Mouse (Mus musculus) cerebellum, adult (tissue): Measurements from ENCODE around the gene Wdr31.

Experiments
- ATAC-seq: cut with Nextera tagmentation; 2 replicates; pipeline ENCODE4 v1.9.2; 2017; ENCODE audit warnings: mild to moderate bottlenecking, moderate library complexity, mixed read lengths; ENCODE audit not compliant: insufficient number of reproducible peaks, low FRiP score, low TSS enrichment

The Wdr31 gene

DNA sequence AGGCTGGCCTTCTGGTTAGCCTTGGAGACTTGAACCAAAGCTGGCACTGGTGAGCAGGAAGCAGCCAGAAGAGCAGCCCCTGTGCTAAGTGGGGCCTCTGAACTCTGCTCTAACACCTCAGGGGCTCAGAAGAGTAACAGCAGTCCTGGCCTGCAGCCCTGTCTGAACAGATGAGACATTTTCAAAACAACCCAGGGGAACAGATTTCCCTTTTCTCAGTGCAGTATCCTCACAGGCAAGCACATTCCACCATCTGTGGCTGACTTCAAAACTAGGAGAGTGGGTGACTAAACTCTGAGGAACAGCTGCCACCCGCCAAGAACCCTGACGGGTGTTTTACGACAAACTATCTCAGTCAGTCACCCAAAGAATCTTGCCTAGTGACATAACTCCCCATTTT, 11.6 kb downstream of the Wdr31 start:
- no peak for ATAC-seq

DNA sequence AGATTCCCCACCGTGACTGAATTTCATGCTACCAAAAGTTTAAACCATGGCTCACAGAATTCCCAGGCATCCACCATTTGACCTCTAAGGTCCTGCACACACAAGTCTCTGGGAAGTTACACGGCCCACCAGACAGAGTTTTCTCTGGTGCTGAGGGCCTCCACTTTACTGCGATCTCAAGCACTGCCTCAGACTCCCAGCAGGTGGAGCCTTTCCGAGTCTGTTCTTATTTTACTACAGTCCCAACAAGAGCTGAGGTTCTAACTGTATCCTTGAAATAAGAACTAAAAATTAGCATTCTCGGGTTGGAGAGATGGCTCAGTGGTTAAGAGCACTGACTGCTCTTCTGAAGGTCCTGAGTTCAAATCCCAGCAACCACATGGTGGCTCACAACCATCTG, 15.7 kb downstream of the Wdr31 start:
- ATAC-seq = peak; percentile 56; the same call in 1 of the 2 replicates

DNA sequence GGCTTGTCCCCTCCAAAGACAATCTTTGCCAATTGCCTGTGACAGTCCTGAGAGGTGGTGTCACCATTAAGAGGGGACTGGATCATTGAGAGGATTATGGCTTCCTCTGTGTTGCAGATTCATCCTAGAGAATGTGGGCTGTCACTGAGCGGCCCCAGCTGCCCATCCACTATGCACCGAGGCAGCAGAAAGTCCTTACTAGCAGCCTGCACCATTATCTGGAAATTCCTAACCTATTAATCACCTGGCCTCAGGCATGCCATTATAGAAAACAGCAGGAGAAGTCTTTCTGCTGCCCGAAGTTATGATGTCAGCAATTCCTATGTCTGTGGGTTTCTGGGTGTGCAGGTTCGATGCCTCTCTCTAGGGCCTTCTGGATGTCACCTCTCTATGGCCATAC, 29.7 kb downstream of the Wdr31 start:
- no peak for ATAC-seq

DNA sequence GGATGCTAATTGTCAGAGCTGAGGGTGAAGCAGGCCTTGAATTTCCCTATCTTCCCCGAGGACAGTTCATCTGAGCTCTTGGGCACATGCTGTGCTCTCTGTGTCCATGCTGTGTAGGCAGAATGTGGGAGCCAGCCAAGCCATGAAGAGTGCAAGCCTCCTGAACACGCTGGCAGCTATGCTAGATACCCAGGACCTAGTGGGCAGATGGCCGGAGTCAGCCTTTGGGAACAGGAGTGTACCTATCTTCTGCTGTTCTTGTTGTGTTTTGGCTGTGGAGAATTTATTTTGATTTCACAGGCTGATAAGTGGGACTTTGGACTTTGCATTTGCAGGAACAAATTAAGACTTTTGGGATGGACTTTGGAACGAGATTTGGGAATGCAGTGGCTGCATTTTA, 30.2 kb downstream of the Wdr31 start:
- ATAC-seq = peak; percentile 98

- no peak for ATAC-seq
Observed at GRCm38 (mm10) chr4:62439793-62440192, 30.9 kb downstream of the Wdr31 start.

DNA sequence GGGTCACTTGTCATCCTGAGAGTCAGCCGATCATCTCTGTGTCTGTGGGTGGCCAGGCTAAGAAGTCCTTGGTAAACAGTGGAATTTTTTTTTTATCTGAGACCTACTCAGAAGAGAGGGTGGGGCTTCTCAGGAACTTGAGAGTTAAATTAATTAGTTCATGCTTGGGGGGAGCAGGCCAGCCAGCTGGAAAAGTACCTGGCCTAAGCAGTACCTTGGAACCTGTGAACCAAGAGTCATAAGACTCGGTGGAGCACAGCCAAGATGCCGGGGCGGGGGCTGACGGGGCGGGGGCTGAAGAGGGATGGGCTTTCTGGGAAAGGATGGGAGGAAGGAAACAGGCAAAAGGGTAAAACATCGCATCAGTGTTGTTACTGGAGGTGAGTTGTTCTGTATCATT, 32.8 kb downstream of the Wdr31 start:
- ATAC-seq = no peak

DNA sequence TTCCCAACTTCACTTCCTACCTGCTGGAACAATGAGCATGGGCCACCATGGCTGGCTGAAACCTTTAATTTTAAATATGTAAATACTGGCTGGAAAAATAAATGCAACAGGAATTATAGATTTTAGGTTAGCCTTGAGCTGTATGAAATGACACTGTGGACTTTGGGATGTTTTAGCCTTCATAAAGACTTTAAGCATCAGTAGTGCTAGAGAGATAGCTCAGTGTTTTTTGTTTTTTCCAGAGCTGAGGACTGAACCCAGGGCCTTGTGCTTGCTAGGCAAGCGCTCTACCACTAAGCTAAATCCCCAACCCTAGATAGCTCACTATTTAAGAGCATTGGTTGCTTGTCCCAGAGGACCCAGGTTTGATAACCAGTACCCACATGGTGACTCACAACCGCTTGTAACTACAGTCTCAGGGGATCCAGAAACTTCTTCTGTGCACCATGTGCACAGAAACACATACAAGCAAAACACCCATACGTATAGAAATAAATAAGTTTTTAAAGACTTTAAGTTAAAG, 33.4 kb downstream of the Wdr31 start:
- ATAC-seq = no peak

GRCm38 (mm10) chr4:62435081-62435480, 35.6 kb downstream of the Wdr31 start, which contains the start of gene Rnf183:
Rnf183 (minus strand) TSS chr4:62435252.
- ATAC-seq = no peak

DNA sequence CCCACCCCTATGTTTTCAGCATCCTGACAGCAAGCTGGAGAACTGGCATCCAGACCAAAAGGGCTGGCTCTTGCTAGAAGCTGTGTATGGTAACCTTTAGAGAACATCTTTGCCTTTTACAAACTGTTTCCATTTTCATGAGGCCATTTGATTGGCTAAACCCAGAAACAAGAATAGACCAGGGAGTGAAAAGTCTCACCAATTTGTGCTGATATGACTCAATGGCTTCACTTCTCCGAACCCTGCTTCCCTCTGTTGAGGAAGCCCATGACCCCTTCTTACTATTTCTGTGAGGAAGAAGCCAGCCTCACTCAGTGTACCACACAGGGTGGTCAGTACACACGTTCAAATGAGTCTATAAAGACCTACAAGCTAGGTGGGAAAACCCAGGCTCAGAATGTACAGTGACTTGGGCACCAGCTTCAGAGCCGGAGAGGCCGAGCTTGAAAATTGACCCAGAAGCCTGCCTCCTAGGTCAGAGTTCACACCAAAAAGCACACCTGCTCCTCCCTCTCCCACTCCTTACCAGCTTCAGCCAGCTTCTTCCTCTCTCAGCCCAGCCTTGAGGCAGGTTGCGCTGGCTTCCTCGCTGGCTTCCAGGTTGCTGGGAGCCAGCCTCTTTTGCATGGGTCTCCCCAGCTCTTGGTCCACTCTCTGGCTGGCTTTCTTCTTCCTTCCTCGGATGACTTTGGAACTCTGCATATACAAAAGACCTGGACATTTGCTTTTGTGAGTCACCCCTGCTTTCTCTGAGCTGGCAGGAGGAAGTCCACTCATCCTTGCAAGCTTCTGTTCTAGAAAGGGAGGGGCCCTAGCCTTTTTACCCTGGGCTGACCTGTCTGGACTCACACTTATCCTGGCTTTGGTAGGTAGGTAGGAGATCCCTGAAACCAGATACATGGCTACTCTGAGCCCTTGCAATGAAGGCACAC, 36.5 kb downstream of the Wdr31 start:
- no peak for ATAC-seq

- ATAC-seq = no peak
Observed at GRCm38 (mm10) chr4:62431522-62431921, 39.2 kb downstream of the Wdr31 start.

- no peak for ATAC-seq
Observed at GRCm38 (mm10) chr4:62430678-62431077, 40.0 kb downstream of the Wdr31 start.

DNA sequence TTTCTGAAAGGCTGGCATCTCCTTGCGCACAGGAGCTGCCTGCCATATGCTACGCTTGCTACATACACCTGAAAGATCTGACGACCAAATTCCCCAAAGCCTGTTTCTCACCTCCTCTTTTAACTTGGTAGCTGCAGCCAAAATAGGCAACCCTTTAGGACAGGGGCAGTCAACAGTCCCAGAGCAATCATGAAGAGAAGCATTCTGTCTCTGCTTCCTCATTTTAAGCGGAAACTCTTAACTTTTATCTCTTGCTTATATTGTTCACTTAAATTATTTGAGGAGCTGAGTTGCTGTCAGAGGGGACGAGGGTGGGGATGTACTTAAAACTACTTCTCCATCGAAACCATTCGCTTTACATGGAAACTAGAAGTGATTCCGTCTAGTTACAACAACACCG, 41.1 kb downstream of the Wdr31 start:
- ATAC-seq = no peak

DNA sequence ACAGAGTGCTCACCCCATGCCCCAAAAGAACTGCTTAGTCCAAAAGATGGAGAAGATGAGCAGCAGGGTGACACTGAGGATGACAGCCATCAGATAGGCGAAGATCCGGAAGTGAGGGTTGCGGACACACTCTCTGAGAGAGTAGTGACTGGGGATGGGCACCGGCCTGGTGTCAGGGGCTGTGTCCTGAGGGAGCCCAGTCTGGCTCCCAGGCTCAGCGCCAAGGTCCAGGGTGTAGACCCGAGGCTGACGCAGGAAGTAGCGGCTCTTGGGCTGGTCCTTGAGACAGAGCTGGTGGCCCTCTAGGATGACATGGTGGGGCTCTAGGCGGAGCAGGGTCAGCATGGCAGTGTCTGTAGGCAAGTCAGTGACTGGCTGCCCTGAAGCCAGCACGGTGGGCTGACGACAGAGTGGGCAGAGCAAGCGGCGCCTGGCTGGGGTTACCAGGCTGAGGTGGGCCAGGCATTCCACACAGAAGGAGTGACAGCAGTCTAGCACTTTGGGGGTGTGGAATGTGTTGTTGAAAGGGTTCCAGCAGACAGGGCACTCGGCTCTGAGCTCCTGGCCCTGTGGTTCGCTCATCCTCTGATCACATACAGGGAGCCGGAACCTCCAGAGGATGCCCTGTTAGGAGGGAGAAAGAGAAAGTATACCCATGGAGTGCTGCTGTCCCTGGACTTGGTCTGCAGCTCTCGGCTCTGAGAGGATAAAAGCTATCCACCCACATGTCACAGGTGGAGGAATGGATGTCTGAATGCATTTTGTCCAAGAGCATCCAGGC, 42.5 kb downstream of the Wdr31 start:
- peak; percentile 56 for ATAC-seq

DNA sequence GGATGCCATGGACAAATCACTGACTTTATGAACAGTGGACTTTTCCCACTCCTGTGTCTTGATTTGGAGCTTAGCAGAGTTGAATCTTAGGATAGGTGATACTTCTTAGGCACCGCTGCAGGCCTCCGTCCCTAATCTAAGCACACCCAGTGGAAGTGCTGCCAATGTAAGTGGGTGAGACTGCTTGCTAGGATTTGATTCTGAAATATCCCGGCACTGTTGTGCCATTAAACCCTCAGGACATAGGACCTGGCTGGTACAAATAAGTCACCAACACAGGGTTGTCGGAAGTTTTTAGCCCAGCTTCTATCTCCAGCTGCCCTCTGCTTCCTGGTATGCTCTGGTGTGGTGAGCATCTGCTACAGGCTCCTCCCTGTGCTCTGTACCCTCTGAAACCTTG, 44.8 kb downstream of the Wdr31 start:
- no peak for ATAC-seq

DNA sequence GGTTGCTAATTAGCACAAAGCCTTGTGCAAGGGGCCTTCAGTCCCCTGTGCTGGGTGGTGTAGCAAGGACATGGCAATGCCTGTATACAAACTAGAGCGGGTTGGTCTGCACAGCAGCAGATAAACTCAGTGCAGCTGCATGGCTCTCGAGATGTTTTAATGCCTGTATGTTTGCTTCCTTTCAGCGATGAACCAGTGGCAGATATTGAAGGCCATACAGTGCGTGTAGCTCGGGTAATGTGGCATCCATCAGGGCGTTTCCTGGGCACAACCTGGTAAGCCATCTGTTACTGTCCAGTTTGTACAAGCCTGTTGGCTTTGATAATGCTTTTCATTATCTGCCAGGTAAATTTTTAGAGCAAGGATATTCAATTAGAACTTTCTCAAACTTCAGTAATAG, 51.6 kb downstream of the Wdr31 start:
- ATAC-seq = peak; percentile 82

GRCm38 (mm10) chr4:62418448-62418847, 52.2 kb downstream of the Wdr31 start:
- no peak for ATAC-seq

- ATAC-seq = no peak
Observed at GRCm38 (mm10) chr4:62411606-62412005, 59.1 kb downstream of the Wdr31 start.

- ATAC-seq = no peak
Observed at GRCm38 (mm10) chr4:62410325-62410724, 60.4 kb downstream of the Wdr31 start.

DNA sequence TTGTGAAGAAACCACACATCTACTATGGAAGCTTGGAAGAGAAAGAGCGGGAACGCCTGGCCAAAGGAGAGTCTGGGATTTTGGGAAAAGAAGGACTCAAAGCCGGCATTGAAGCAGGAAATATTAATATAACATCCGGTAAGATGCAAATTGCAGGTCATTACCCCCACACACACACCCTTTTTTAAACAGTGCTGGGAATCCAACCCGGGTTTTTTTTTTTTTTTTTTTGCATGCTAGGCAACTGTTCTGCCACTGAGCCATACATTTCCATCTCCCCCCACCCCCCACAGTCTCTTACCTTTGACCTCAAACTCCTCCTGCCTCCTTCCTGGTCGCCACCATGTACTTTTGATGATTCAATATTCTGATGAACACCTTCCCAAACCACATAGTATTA, 61.1 kb downstream of the Wdr31 start:
- ATAC-seq = no peak

- ATAC-seq = peak; percentile 98
Observed at GRCm38 (mm10) chr4:62408601-62409282, 62.0 kb downstream of the Wdr31 start, which contains the start of the genes Cdc26 and Prpf4. Cdc26 (minus strand) TSS chr4:62408642. Prpf4 (plus strand) TSS chr4:62408797.
